Mouse (Mus musculus): ENCODE data around the gene Sms.

DNA sequence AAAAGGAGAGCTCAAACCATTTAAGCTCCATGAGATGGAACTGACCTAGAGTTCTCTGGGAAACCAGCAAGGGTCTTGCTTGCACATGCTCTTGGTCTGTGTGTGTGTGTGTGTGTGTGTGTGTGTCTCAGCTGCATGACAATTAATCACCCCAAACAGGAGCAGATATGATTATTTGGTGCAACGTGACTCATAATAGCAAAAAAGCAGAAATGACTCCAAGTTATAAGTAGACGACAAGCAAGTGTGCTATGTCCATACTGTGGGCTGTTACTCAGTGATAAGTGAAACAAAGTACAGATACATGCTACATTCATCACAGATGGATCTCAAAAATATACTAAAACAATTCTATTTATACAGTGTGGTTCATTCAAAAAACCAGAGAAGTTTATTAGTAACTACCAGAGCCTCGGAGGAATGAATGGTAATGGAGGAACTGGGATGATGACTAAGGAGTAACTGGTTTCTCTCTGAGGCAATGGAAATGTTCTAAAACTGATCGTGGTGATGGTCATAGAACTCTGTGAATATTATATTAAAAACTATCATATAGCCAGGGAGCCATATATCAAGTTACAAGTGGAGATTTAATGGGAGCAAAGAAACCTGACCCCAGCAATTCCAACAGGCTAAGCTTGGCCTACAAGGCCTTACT lies 15.8 kb downstream of the Sms start:
- TF ChIP-seq CTCF (IDR thresholded peaks at IDR 0.05; ENCODE audit: control insufficient read depth, insufficient read depth, insufficient replicate concordance, low read depth, low read length) (no peak), POLR2A (IDR thresholded peaks at IDR 0.05; ENCODE audit: control insufficient read depth, low read depth, low read length) (no peak)

All from testis, adult 2 months (tissue).